Mouse (Mus musculus): Measurements from ENCODE around the gene Sag.

DNA sequence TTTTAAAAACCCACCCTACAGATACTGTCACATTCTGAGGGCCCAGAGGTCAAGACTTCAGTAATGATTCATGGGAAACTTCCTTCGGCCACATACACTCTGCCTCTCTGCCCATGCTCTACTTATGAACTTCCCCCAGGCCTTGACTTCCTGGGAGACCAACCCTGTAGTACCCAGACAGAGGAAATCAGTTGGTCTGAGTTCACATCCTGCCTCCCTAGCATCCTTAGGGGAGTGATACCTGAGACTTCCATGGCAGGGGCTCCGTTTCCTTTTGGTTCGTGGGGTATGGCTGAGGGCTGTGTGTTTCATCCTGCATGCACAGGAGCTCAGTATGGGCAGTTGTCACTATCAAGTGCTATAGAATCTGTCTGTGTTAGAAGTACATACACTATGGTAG, 47.9 kb downstream of the Sag start:
- TF ChIP-seq GATA1 (IDR thresholded peaks at IDR 0.05; ENCODE audit: low read length): no peak
- no peak for TF ChIP-seq TAL1 (IDR thresholded peaks at IDR 0.05; ENCODE audit: low read length)

All from erythroblast, embryonic 14.5 days (primary cell).